Mouse (Mus musculus) gastrocnemius, postnatal 14 days (tissue): Measurements from ENCODE around the gene Bicdl2. TPM values are rescaled to one million over a fixed set of nuclear protein-coding genes. Genes with fewer than 3 reads are reported as not detected.

Source experiments
- DNase-seq: peaks from one replicate; pipeline ENCODE4 v3.0.0; 2021; ENCODE audit warnings: mixed read lengths
- intact Hi-C: fragments of 180-260 bp; cut with DNase I; formaldehyde crosslinking; loops from one replicate; pipeline ENCODE4 v1.15.1; 2025; ENCODE audit warnings: low total_unique reads
- long read RNA-seq, 2 experiments: library from polyadenylated mRNA; stranded (forward); transcript quantifications; one replicate each; pipeline ENCODE4 v2.0.0; 2021
- total RNA-seq, 2 experiments: library from RNA; stranded (reverse); gene quantifications; 2 replicates each; pipeline ENCODE4 v1.2.3; 2021

Bicdl2 gene
- not detected for total RNA-seq
- long read RNA-seq, experiment 1, result 0 reads
- long read RNA-seq, experiment 2, result 0 reads

- no peak for DNase-seq
- intact Hi-C loops, result loop anchor here (5.0 kb wide), 1 partner anchor 42 kb away; no protein-coding TSS in a partner anchor
Measured at GRCm38 (mm10) chr17:23660117-23660875, at the start of gene Bicdl2. TSS of gene Bicdl2 (plus strand) at chr17:23660506.

- intact Hi-C loops, result no loop called here
- no peak for DNase-seq
Measured at GRCm38 (mm10) chr17:23617087-23617486, 43.2 kb upstream of the Bicdl2 start.

GRCm38 (mm10) chr17:23620351-23620750 is 40.0 kb upstream of the Bicdl2 start:
- DNase-seq, result no peak
- intact Hi-C loops, result no loop called here

DNA sequence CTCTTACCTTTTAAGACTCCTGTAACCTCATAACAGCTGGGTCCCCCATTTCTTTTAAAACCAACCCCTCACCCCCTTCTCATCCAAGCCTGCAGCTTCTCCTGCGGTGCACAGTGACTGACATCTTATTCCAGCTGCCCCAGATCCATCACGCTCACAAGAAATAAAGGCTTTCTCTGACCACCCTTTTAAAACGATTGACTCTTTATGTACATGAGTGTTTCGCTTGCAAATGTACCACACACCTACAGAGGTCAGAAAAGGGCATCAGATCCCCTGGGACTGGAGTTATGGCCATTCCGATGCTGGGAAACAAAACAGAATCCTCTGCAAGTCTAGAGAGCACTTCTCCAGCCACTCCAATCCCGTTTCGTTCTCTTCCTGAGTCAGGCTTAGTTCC is 32.5 kb upstream of the Bicdl2 start:
- intact Hi-C loops, result no loop called here
- no peak for DNase-seq

DNA sequence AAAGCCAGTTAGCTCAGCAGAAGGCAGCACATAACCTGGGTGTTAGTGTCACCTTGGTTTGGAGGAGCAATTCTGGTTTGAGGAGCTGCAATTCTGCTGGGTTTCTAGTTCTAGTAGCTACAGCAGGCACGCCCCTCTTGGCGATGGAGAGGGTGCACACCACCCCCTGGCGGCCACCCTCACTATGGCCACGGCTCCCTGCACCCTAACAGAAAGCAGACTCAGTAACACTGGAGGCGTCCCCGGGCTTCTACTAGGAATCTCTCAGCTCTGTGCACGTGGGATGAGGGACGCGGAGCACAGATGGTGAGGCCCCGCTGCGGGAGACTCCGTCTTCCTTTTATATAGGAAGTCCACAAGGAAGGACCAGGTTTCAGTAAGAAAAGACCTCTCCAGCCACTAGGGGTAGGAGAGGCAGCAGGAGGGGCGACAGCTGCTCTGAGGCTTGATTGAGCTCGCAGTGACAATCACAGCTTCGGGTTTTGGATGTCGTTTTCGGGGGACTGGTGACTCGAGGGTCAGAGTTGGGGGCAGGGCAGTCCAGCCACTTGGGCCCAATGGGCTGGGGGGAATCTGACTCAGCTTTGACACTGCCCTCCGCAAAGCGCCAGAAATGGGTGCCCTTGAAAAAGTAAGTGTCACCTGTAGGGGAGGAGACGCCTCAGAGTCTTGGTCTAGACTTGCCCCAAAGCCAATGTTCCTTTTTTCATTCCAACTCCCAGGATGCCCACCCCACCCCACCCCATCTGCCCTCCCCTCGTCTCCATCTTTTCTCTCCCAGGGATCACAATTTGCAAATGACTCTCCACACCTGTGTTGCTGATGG is 29.9 kb upstream of the Bicdl2 start:
- intact Hi-C loops, result no loop called here
- DNase-seq, result peak; percentile 82

DNA sequence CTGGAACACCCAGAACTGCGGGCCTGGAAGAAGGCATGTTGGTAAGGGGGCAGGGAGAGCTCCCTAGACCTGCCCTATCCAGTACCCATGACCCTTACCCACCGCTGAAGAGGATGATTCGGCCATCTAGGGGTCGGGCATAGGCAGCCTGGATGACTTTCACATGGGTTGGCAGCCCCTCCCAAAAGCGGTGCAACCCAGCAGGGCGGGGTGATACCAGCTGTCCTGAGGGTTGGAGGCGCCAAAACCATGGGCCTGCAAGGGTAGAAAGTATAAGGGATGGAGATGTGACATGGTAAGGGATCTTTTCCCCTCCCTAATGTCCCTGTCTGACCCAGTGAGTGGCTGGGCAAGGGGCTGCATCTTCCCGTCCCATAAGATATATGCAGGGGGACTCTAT is 29.1 kb upstream of the Bicdl2 start:
- intact Hi-C loops, result no loop called here
- no peak for DNase-seq

DNA sequence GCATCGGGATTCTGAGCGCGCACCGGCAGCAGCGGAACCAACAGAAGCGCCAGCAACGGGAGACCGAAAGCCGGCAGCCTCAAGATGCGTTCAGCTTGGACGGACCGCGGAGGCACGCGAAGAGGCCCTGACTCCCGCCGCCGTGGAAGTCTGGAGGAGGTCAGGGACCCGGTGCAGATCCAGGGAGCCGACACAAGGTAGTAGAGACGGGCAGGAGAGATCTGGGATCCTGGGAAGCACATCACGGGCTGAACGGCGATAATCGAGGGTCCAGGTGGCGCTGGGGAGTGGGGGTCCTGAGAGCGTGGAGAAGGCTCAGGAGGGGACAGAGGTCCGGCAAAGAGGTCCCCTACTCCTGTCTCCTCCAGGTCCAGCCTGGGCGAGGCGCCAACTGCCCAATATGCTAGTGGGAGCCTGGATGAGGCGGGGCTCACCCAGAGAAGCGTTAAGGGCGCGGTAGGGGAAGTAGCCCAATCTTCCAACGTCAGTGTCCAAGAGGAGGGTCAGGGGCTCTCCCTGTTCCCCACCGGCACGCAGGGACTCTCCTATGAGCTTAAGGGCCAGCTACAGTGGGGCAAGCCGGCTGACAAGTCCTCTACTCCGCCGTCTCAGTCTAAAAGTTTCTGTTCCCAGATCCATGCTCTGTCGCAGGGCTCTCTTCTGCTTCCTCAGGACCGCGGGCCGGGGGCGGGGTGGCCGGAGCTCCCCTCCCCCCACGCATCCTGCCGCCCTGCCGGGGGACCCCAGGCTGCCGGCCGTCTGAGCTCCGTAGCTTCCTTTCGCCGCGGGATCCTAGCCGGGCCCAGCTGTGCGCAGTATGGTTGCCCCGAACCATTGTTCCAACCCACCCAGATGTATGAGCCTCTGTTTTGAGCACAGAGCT is 15.5 kb upstream of the Bicdl2 start, which contains the start of gene Mmp25:
Gene Mmp25 (minus strand): TSS at position 665 of the 883 bp plus-strand sequence.
- DNase-seq, result no peak
- intact Hi-C loops, result no loop called here

DNA sequence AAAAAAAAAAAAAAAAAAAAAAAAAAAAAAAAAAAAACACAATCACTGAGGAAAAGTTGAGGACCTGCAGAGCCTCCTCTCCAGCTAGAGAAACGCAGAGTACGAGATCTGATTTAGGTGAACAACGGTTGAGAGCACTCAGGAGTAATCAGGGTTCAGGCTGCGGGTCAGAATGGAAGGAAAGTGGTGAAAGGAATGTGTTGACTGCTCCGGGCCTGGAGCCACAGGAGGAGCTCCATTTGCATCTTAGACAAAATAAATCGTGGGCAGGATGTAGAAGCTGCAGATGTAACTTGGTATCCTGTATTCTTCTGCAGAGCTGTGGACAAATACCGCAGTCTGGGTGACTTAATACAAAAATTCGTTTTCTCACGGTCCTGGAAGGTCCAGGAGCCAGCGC is 14.4 kb upstream of the Bicdl2 start:
- intact Hi-C loops, result no loop called here
- DNase-seq, result no peak

DNA sequence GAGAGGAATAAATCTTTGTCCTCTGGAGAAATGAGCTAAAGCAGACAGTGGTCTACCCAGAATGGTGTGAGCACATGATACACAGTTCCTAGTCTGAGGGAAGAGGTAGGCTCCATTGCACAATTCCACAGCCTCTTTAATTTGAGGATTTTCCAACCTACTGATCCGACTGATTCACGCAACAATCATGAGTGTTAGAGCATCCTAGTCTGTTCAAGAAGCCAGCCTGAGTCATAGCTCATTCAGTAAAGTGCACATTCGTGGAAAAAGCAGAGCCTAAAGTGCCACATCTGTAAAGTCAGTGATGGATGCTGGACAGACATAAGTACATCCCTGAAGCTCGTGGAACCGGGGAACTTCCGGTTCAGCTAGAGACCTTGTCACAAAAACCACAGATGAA is 8.9 kb upstream of the Bicdl2 start:
- intact Hi-C loops, result no loop called here
- no peak for DNase-seq

GRCm38 (mm10) chr17:23653324-23653723 is 7.0 kb upstream of the Bicdl2 start:
- no peak for DNase-seq
- intact Hi-C loops, result no loop called here

GRCm38 (mm10) chr17:23654001-23654400 is 6.3 kb upstream of the Bicdl2 start:
- intact Hi-C loops, result no loop called here
- DNase-seq, result no peak

DNA sequence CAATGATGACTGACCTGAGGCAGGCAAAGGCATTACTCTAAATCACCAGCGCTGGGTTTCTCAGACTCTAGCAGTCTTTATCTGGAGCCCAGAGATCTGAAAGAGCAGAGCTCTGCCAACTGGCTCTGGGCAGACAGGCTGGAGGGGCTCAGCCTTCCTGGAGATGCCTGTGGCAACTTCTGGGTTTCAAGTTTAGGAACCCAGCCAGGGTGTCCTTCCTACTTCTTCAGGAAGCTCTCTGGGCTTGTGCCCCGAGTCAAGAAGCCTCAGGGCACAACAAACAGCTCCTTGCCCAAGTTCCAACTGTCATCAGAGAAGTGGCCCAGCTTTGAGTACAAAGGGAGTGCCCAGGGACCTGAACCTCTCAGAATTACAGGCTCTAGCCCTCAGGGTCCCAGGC is 5.9 kb upstream of the Bicdl2 start:
- intact Hi-C loops, result no loop called here
- no peak for DNase-seq

GRCm38 (mm10) chr17:23658450-23658849 is 1.9 kb upstream of the Bicdl2 start:
- no peak for DNase-seq

DNA sequence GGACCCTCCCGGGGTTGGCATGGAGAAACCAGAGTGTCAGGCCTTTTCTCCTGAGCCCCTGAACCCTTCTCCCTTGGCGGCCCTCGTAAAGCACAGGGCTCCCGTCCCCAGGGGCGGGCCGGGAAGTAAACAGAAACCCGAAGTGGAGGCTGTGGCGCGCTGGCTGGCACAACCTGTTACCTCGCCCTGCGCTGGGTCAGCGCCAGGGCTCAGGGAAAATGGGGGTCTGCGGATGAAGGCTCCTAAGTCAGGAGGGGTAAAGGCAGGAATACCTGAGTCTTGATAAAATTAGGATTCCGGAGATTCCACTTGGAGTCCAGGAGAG is 532 bp downstream of the Bicdl2 start:
- DNase-seq, result no peak
- intact Hi-C loops, result loop anchor here (5.0 kb wide), 1 partner anchor 41 kb away; no protein-coding TSS in a partner anchor

More at GRCm38 (mm10) chr17:23658450-23658849, 1.9 kb upstream of the Bicdl2 start:
- intact Hi-C loops, result no loop called here

DNA sequence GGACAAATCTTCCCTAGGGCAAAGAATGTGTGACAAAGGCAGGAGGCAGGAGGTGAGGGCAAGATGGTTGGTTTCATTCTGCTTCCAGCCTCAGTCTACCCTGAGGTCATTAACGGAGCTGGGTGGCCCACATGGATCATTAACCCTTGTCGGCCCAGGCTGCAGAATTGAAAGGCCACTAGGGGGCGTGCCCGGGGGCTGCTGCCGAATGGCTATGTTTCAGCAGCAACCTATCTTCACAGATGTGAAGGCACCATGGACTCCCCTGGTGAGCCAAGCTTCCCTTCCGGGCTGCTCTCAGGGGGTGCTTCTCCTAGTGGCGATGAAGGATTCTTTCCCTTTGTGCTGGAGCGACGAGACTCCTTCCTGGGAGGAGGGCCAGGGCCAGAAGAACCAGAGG is 1.2 kb downstream of the Bicdl2 start:
- intact Hi-C loops, result loop anchor here (5.0 kb wide), 1 partner anchor 41 kb away; no protein-coding TSS in a partner anchor
- DNase-seq, result no peak

DNA sequence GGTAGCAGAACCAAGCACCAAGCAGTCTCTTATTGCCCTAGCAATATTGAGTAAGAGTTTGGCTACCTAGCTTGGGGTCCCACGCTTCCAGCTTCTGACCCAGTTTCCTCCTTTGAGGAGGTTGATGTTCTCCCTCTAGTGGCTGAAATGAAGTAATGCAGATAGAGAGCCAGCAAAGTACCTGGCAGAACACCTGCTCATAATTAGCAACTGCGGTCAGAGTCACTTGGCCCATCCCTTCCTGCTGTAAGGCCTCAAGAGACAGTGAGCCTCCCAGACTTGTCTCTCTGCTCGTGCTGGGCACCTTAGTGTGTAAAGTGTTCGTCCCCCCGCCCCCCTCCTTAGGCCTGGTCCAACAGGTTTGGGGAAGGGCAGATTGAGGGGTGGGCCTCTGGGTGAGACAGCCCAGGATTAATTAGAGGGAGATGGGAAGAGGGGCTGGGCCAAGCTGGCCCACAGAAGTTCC is 4.3 kb downstream of the Bicdl2 start:
- no peak for DNase-seq

DNA sequence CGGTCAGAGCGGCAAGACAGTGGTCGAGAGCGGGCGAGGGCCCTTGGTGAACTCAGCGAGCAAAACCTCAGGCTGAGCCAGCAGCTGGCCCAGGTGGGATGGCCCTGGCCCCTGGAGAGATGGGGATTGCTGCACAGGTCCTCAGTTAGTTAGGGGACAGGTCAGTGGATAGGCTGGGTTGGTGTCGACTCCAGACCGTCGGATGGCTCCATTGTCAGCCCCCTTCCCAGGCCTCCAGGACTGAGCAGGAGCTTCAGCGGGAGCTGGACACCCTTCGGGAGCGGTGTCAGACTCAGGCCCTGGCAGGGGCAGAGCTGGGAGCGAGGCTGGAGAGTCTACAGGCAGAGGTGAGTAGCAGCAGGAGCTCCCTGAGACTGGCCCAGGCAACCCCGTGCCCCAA is 5.2 kb downstream of the Bicdl2 start:
- DNase-seq, result no peak
- intact Hi-C loops, result no loop called here

More for the DNA sequence above, 4.3 kb downstream of the Bicdl2 start:
- intact Hi-C loops, result loop anchor here (5.0 kb wide), 1 partner anchor 38 kb away; no protein-coding TSS in a partner anchor

DNA sequence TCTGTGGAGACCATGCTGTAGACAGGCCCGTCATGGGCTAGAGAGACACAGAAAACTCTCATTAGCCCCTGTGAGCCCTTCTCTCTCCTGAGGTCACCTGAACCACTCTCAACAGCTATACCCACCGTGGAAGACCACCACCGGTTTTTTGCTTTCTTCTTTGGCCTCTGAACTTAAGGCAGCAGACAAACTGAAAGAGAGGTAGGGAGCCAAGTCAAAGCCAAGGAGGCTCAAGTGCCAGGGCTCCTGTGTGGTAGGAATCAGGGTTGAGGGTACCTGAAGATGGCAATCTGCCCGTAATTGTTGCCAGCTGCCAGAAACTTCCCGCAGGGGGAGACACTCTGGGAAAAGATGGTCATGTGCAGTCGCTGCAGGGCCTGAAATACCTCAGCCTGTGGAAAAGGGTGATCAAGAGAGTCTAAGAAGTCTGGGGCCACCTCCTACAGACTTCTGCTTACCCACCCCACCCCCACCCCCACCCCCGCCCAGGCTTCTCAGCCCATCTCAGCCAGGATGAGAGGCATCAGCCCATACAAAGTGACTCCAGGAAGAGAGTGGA is 10.3 kb downstream of the Bicdl2 start:
- intact Hi-C loops, result no loop called here
- no peak for DNase-seq

GRCm38 (mm10) chr17:23671519-23671918 is 11.2 kb downstream of the Bicdl2 start:
- DNase-seq, result no peak
- intact Hi-C loops, result no loop called here
